Mouse (Mus musculus) hindbrain, embryonic 14.5 days (tissue): ENCODE measurements around the gene Atp5g2. TPM values are rescaled to one million over a fixed set of nuclear protein-coding genes. Genes with fewer than 3 reads are reported as not detected.
"Not testable (repeated sequence)": the region's sequence is repeated elsewhere in the genome, so short reads cannot be mapped to it uniquely, and the experiment has no call there.

Source experiments
- ATAC-seq: fragments of 200-750 bp; cut with Nextera tagmentation; 2 replicates; pipeline ENCODE4 v1.8.0; 2017; ENCODE audit warnings: moderate number of reproducible peaks, mild to moderate bottlenecking, moderate TSS enrichment, moderate library complexity; ENCODE audit not compliant: low FRiP score
- DNase-seq: peaks from one replicate; pipeline ENCODE4 v3.0.0-alpha.2; 2015; ENCODE audit warnings: low spot score
- H3K27ac ChIP-seq: fragments of 300-500 bp; sonication (generic); 2 replicates; pipeline ENCODE4 v1.5.1; 2014; ENCODE audit warnings: mild to moderate bottlenecking, moderate library complexity
- H3K27me3 ChIP-seq: fragments of 300-500 bp; sonication (generic); 2 replicates; pipeline ENCODE4 v1.6.1; 2014; ENCODE audit warnings: mild to moderate bottlenecking, low read length, mixed read lengths; ENCODE audit not compliant: control insufficient read depth, insufficient read depth
- H3K36me3 ChIP-seq: fragments of 300-500 bp; sonication (generic); replicated peaks from 2 replicates; pipeline ENCODE4 v1.6.1; 2014; ENCODE audit not compliant: control insufficient read depth, insufficient read depth
- H3K4me1 ChIP-seq: fragments of 300-500 bp; sonication (generic); replicated peaks from 2 replicates; pipeline ENCODE4 v1.6.1; 2014; ENCODE audit warnings: antibody characterized with exemption, low read length, mixed read lengths; ENCODE audit not compliant: control insufficient read depth, insufficient read depth
- H3K4me2 ChIP-seq: fragments of 300-500 bp; sonication (generic); replicated peaks from 2 replicates; pipeline ENCODE4 v1.6.1; 2014; ENCODE audit warnings: mild to moderate bottlenecking, moderate library complexity
- H3K4me3 ChIP-seq: fragments of 300-500 bp; sonication (generic); replicated peaks from 2 replicates; pipeline ENCODE4 v1.5.1; 2014; ENCODE audit warnings: mild to moderate bottlenecking, low read length
- H3K9ac ChIP-seq: fragments of 300-500 bp; sonication (generic); 2 replicates; pipeline ENCODE4 v1.6.1; 2014
- H3K9me3 ChIP-seq: fragments of 300-500 bp; sonication (generic); 2 replicates; pipeline ENCODE4 v1.6.1; 2016; ENCODE audit warnings: low read length; ENCODE audit not compliant: control insufficient read depth
- WGBS: fragments of 180-500 bp; shearing (Covaris S2); extraction: QIAGEN DNeasy Blood & Tissue Kit; methylation state at CpG from one replicate; pipeline ENCODE4 v1.1.7; 2014; 5-methylcytosine and 5-hydroxymethylcytosine counted together
- polyA plus RNA-seq: library from polyadenylated mRNA; unstranded; fragments of >200 nt; fragmentation: Nextera tagmentation; extraction: Ambion mirVana; gene quantifications from 2 replicates; pipeline ENCODE4 v1.2.1, GENCODE M21; 2014

Atp5g2 gene
- polyA plus RNA-seq, 1 experiment from 2014 or later = 63.4 TPM

DNA sequence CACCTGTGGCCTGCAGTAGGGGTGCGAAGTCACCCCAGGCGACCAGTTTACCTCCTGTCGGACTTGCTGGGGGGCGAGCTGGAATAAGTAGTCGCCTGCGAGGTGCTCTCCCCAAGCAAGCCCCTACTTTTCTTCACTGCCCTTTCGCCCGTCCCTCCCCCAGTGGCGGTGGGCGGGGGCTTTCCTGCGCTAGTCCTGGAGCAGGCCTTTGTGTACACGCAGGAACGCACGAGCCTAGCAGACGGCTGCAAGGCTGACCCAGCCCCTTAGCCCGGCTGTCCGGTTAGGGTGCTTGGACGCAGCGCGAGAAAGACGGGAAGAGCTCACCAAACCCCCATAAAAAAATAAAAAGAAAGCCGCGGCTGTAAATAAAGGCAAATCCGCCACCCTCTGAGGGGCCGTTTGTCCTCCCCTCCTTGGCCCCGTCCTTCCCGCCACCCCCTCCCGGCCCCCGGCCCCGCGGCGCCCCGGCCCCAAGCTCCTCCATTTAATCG is 384 bp downstream of the Atp5g2 start:
- no peaks in the 10 kb centered on the region for H3K27me3 ChIP-seq
- peaks cover 13% of the 10 kb centered on the region for H3K36me3 ChIP-seq
- 2% methylated on average over 33 of the region's 34 CpGs for WGBS
- H3K27ac ChIP-seq = peak overlapping the region; percentile 98
- H3K9ac ChIP-seq = peak overlapping the region; percentile 70
- peak overlapping the region; percentile 64 for H3K4me2 ChIP-seq
- peaks cover 33% of the 10 kb centered on the region for H3K4me1 ChIP-seq
- peak overlapping the region; percentile 38 for H3K4me3 ChIP-seq
- H3K9me3 ChIP-seq = no peaks in the 10 kb centered on the region
- peak; percentile 70 for DNase-seq
- peak; percentile 55; the same call in 1 of the 2 replicates for ATAC-seq

DNA sequence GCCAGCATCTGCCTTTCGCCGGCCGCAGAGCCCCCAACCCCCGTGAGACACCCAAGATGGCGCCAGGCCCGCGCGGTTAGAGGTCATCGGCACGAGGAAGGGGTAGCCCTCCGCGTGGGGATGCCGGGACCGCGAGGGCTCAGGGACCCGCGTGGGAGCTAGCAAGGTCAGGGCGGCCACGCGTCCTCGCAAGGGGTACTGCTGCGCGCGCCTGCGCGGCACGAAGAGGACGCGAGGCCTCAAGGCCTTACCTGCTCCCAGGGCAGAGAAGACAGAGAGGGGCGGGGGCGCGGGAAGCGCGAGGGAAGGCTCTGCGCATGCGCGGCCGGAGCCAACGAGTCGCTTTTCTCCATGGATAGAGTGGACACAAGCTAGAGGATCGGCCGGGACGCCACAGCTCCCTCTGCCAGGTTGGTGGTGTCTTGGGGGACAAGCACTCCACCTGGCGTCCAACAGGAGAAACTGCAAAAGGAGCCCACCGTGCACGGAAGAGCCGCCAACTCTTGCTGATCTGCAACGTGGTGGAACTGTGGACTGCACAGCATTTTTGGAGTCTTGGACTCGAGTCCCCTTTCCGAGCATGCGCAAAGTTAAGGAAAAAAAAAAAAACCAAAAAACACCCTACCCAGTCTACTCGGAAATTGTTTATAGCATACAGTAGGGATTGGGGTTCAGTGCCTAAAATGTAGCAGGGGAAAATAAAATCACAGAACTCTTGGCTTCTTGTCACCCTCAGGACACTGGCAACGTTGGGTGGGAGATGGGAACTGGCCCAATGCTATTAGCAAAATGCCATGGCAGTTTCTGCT is 1.2 kb downstream of the Atp5g2 start:
- Histone ChIP-seq H3K27me3 (no peaks in the 10 kb centered on the region), H3K4me3 (peak overlapping the region; percentile 61), H3K27ac (peak overlapping the region; percentile 98), H3K4me2 (peak overlapping the region; percentile 64), H3K9me3 (no peaks in the 10 kb centered on the region), H3K36me3 (peaks cover 21% of the 10 kb centered on the region), H3K9ac (peak overlapping the region; percentile 87), H3K4me1 (peaks cover 33% of the 10 kb centered on the region)
- 1% methylated on average over 53 of the region's 53 CpGs for WGBS
- DNase-seq (peak; percentile 98), ATAC-seq (peak; percentile 93)

DNA sequence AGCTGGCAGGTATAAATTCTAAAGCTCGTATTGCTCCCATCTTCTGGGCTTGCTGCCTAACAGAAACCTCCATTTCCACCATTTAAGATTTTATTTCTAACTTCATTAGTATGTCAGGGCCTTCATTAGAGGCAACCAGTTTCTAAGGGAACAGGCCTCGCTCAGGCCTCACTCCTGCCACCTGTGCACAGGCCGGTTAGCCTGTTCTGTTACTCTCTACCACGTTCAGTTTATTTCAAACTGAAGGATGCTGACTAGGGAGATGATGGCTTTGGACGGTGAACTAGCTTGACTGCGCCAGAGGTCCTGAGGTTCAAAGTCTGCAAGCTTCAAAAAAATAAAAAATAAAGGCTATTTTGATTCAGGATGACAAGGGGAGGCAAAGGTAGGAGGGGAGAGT is 1.9 kb downstream of the Atp5g2 start:
- Histone ChIP-seq H3K27me3 (no peaks in the 10 kb centered on the region), H3K36me3 (peaks cover 26% of the 10 kb centered on the region), H3K4me2 (peak overlapping the region; percentile 64), H3K27ac (peak overlapping the region; percentile 98), H3K4me3 (peak overlapping the region; percentile 61), H3K4me1 (peaks cover 33% of the 10 kb centered on the region), H3K9me3 (no peaks in the 10 kb centered on the region), H3K9ac (peak overlapping the region; percentile 87)
- ATAC-seq (no peak), DNase-seq (no peak)
- 11% methylated on average over 6 of the region's 6 CpGs for WGBS

DNA sequence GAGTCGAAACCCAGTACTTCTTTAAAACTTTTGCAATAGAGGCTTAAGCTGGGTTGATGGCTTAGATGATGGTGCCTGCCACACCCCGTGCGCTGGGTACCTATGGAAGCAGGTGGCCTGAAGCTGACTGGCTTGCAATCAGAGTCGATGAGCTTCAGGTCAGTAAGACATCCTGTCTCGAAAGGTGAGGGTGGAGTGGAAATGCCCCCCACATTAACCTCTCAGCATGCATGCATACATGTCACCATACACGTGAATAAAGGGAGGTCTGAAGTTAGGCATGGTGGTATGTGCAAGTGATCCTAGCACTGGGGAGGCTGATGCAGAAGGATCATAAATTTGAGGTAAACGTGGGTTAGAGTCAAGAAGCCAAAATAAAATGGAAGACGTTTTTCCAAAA is 2.6 kb downstream of the Atp5g2 start:
- Histone ChIP-seq H3K9ac (no peak overlapping the region), H3K27ac (no peak overlapping the region), H3K36me3 (peaks cover 33% of the 10 kb centered on the region), H3K9me3 (no peaks in the 10 kb centered on the region), H3K4me1 (peaks cover 33% of the 10 kb centered on the region), H3K4me2 (peak overlapping the region; percentile 64), H3K27me3 (no peaks in the 10 kb centered on the region), H3K4me3 (no peak overlapping the region; the same call in 1 of the 2 replicates)
- ATAC-seq = no peak
- DNase-seq = no peak
- 87% methylated on average over 8 of the region's 8 CpGs for WGBS

DNA sequence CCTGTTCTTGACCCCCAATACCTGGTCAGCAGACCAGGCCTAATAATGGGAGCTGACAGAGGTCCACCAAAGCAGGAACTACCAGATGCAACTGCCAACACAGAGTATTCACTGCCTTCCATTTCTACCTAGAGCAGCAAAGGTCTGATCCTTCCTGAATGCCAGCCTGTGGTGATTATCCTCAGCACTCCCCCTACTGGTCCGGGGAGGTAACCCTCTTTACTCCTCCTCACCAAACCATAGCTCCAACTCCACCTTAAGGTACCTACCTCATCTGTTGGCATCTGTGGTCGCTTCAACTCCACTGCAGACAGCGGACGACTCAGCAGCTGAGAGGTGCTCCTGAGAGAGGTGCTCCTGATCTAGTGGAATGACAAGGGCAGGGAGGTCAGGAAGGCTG is 6.7 kb downstream of the Atp5g2 start:
- Histone ChIP-seq H3K4me3 (no peak overlapping the region), H3K4me2 (no peak overlapping the region), H3K4me1 (peaks cover 9% of the 10 kb centered on the region), H3K9ac (no peak overlapping the region), H3K27me3 (no peaks in the 10 kb centered on the region), H3K27ac (no peak overlapping the region), H3K9me3 (no peaks in the 10 kb centered on the region), H3K36me3 (peaks cover 71% of the 10 kb centered on the region)
- ATAC-seq (no peak), DNase-seq (peak; percentile 50)
- WGBS = 57% methylated on average over 4 of the region's 4 CpGs

DNA sequence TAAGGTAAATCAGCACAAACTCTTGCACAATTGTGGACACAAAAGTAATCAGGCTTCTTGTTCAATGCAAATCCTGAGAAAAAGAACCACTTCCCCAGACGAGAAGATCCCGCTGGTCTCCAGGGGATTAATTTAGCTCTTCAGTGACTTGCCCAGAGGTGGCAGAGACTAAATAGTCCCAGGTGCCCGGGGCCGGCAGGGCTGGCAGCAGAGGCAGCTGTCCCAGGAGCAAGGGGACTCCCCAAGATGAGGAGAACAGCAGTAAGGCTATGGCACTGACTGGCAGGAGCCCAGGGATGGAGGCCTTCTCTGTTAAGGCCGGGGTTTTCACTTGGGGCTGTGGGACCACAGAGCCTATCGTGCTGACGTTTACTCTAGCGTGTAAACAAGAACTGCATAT is 8.3 kb downstream of the Atp5g2 start:
- Histone ChIP-seq H3K9ac (no peak overlapping the region), H3K27me3 (no peaks in the 10 kb centered on the region), H3K4me2 (no peak overlapping the region), H3K9me3 (no peaks in the 10 kb centered on the region), H3K4me1 (no peaks in the 10 kb centered on the region), H3K36me3 (peaks cover 73% of the 10 kb centered on the region), H3K4me3 (no peak overlapping the region), H3K27ac (no peak overlapping the region)
- 86% methylated on average over 8 of the region's 8 CpGs for WGBS
- ATAC-seq (no peak), DNase-seq (no peak)

DNA sequence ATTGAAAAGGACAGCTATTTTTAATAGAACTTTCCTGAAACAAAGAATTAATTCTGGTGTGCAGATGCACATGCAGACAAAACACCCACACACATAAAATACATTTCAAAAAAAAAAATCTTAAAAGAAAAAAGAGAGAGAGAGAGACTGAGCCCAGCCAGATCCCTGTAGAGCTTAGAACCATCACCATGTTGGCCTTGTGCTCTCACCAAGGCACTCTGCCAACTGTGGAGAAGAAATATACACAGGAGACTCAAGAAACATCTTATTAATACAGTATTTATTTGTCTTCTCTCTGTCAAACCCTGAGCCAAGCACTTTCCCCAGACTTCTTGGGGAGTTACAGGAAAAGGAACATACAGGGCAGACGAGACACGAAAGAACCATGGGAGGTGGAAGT is 9.6 kb downstream of the Atp5g2 start:
- H3K27ac ChIP-seq, H3K4me3 ChIP-seq, H3K27me3 ChIP-seq, H3K4me1 ChIP-seq, DNase-seq, H3K9ac ChIP-seq, H3K4me2 ChIP-seq, H3K9me3 ChIP-seq, ATAC-seq: not testable (repeated sequence)
- no CpG with 5 or more reads among the region's 2 CpGs for WGBS
- H3K36me3 ChIP-seq = peaks cover 69% of the 10 kb centered on the region

DNA sequence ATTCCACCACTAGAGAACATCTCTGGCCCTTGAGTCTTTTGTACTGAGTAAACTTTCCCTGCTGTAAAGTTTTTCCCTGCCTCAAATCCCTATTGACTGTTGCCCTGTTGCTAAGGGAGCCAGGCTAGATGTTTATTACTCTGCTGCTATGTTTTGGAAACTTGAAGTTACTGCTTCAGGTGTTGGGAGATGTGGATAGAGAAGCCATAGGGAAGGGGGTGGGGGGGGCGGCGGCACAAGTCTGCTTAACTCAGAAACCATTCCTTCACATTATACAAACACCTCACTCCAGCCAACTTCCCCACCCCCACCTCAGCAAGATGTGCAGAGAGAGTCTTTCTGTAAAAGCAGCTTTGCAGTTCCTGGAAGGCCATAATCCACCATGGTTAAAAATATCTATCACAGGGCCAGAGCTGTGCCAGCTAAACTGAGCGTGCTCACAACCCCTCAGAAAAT is 14.2 kb downstream of the Atp5g2 start:
- ATAC-seq (no peak), DNase-seq (no peak)
- no peak overlapping the region for H3K4me2 ChIP-seq
- peaks cover 11% of the 10 kb centered on the region; the same call in 1 of the 2 replicates for H3K4me1 ChIP-seq
- no peaks in the 10 kb centered on the region for H3K9me3 ChIP-seq
- H3K27ac ChIP-seq = peak overlapping the region; percentile 79; the same call in 1 of the 2 replicates
- no peak overlapping the region for H3K9ac ChIP-seq
- 83% methylated on average over 3 of the region's 3 CpGs for WGBS
- no peak overlapping the region for H3K4me3 ChIP-seq
- H3K27me3 ChIP-seq = no peaks in the 10 kb centered on the region
- H3K36me3 ChIP-seq = peaks cover 24% of the 10 kb centered on the region

DNA sequence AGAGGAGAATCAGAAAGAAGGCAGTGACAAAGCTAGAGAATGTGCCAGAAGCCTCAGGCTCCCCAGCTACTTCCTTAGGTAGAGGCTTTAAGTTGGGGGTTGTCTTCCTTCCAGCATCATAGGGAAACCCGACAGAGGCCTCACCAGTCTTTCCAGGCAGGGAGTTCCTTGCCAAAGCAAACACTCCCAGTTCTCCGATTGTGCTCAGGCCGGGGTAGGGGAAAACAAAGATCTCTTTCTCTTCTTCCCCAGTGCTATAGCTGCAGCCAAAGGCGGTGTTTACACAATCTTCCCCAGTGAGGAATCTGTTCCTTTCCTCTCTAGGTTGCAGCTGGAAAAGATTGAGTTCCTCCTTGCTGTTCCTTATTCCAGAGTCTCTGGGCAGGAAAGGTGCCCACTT is 15.5 kb downstream of the Atp5g2 start:
- DNase-seq (peak; percentile 52), ATAC-seq (peak; percentile 37; the same call in 1 of the 2 replicates)
- Histone ChIP-seq H3K9me3 (no peaks in the 10 kb centered on the region), H3K27ac (peak overlapping the region; percentile 79), H3K9ac (no peak overlapping the region), H3K36me3 (peaks cover 13% of the 10 kb centered on the region), H3K27me3 (no peaks in the 10 kb centered on the region), H3K4me3 (no peak overlapping the region), H3K4me2 (no peak overlapping the region), H3K4me1 (peaks cover 11% of the 10 kb centered on the region; the same call in 1 of the 2 replicates)
- WGBS = 13% methylated on average over 4 of the region's 4 CpGs
